Mouse (Mus musculus) cerebellum, adult 9-10 months (tissue): ENCODE results near the gene Frat1.

Experiments
- DNase-seq: peaks from one replicate; pipeline ENCODE4 v3.0.0; 2022

The Frat1 gene

GRCm38 (mm10) chr19:41829381-41830105, at the start of gene Frat1:
Gene Frat1 (plus strand): TSS chr19:41829970.
- peak; percentile 98 for DNase-seq

- no peak for DNase-seq
Measured at GRCm38 (mm10) chr19:41786896-41787295, 42.9 kb upstream of the Frat1 start.

- DNase-seq: no peak
Measured at GRCm38 (mm10) chr19:41789110-41789961, 40.4 kb upstream of the Frat1 start.

GRCm38 (mm10) chr19:41791384-41791783, 38.4 kb upstream of the Frat1 start:
- no peak for DNase-seq

- DNase-seq: no peak
Measured at GRCm38 (mm10) chr19:41792934-41793486, 36.8 kb upstream of the Frat1 start.

- no peak for DNase-seq
Measured at GRCm38 (mm10) chr19:41794017-41794416, 35.8 kb upstream of the Frat1 start.

- DNase-seq: no peak
Measured at GRCm38 (mm10) chr19:41794901-41795300, 34.9 kb upstream of the Frat1 start.

- DNase-seq: no peak
Measured at GRCm38 (mm10) chr19:41796148-41796760, 33.5 kb upstream of the Frat1 start.

GRCm38 (mm10) chr19:41796789-41797327, 32.9 kb upstream of the Frat1 start:
- no peak for DNase-seq

GRCm38 (mm10) chr19:41797536-41797935, 32.2 kb upstream of the Frat1 start:
- DNase-seq: no peak

GRCm38 (mm10) chr19:41800451-41800850, 29.3 kb upstream of the Frat1 start:
- DNase-seq: no peak

- DNase-seq: peak; percentile 48
Measured at GRCm38 (mm10) chr19:41800986-41801741, 28.6 kb upstream of the Frat1 start.

GRCm38 (mm10) chr19:41801742-41802369, 27.9 kb upstream of the Frat1 start, which contains the start of gene Arhgap19:
Gene Arhgap19 (minus strand): TSS chr19:41802047.
- peak; percentile 97 for DNase-seq

- DNase-seq: no peak
Measured at GRCm38 (mm10) chr19:41803322-41803721, 26.4 kb upstream of the Frat1 start.

- no peak for DNase-seq
Measured at GRCm38 (mm10) chr19:41805831-41806230, 23.9 kb upstream of the Frat1 start.

- no peak for DNase-seq
Measured at GRCm38 (mm10) chr19:41807497-41807896, 22.3 kb upstream of the Frat1 start.

GRCm38 (mm10) chr19:41808104-41808634, 21.6 kb upstream of the Frat1 start:
- no peak for DNase-seq

GRCm38 (mm10) chr19:41810074-41810473, 19.7 kb upstream of the Frat1 start:
- DNase-seq: no peak

- no peak for DNase-seq
Measured at GRCm38 (mm10) chr19:41812525-41812924, 17.2 kb upstream of the Frat1 start.

- DNase-seq: no peak
Measured at GRCm38 (mm10) chr19:41813374-41813773, 16.4 kb upstream of the Frat1 start.

GRCm38 (mm10) chr19:41816410-41816809, 13.4 kb upstream of the Frat1 start:
- DNase-seq: no peak
